In genomic region chr8:91242721-91243120, GRCm38 (mm10) we compare ENCODE assay signal across 22 mouse cellular contexts.
"Had no signal": no experiment of that assay in that cellular context is flagged by ENCODE, and none has a peak within 500 bp of the region (broad histone marks: within the 10 kb centered on the region; RNA-seq: fewer than 3 reads in every experiment).

No protein-coding gene starts in this region.

- DNase-seq: kidney, adult 11 months; kidney, adult 8-10 months; kidney, postnatal 14 days; kidney, postnatal 4 days; left cerebral cortex, postnatal 4 days; liver, postnatal 0 days; lung, embryonic 14.5 days; right cerebral cortex, adult 18-20 months; right cerebral cortex, postnatal 14 days; right cerebral cortex, postnatal 4 days; thymus, postnatal 36 days had no signal

- H3K4me2 ChIP-seq: intestine, embryonic 15.5 days; limb, embryonic 12.5 days; limb, embryonic 15.5 days; liver, embryonic 11.5 days; lung, embryonic 14.5 days; midbrain, embryonic 12.5 days had no signal

- H3K27ac ChIP-seq: intestine, embryonic 15.5 days; limb, embryonic 12.5 days; limb, embryonic 15.5 days; liver, embryonic 14.5 days; macrophage; midbrain, embryonic 12.5 days; stomach, postnatal 0 days had no signal

- H3K4me1 ChIP-seq: intestine, embryonic 15.5 days; limb, embryonic 12.5 days; limb, embryonic 15.5 days had no signal

- H3K9ac ChIP-seq: intestine, embryonic 15.5 days; limb, embryonic 12.5 days; limb, embryonic 15.5 days; liver, embryonic 14.5 days; liver, postnatal 0 days; lung, embryonic 14.5 days; midbrain, embryonic 12.5 days had no signal

- ATAC-seq: intestine, embryonic 15.5 days; liver, postnatal 0 days; midbrain, embryonic 16.5 days had no signal

- H3K36me3 ChIP-seq: intestine, embryonic 15.5 days; limb, embryonic 12.5 days; midbrain, embryonic 12.5 days had no signal

- H3K27me3 ChIP-seq: intestine, embryonic 15.5 days; limb, embryonic 12.5 days; limb, embryonic 15.5 days; megakaryocyte, embryonic 14.5 days; midbrain, embryonic 12.5 days had no signal

- H3K4me3 ChIP-seq: intestine, embryonic 15.5 days; limb, embryonic 12.5 days; limb, embryonic 15.5 days; midbrain, embryonic 12.5 days; myocyte had no signal

- H3K9me3 ChIP-seq: intestine, embryonic 15.5 days; limb, embryonic 12.5 days; limb, embryonic 15.5 days; megakaryocyte, embryonic 14.5 days; midbrain, embryonic 12.5 days had no signal
